Mouse (Mus musculus): ENCODE data around the gene Olfr1145. TPM values are rescaled to one million over a fixed set of nuclear protein-coding genes. Genes with fewer than 3 reads are reported as not detected.

Olfr1145 gene
- not detected in 2 replicates for polyA plus RNA-seq (2015; fragmentation: Nextera tagmentation; extraction: Ambion mirVana)

GRCm38 (mm10) chr2:87809522-87809921 is at the start of gene Olfr1145:
Olfr1145 (plus strand) TSS chr2:87809822.
- Histone ChIP-seq H3K27ac (replicated peaks) (no peak within 1 kb of the TSS), H3K36me3 (no peaks in the 10 kb centered on the region), H3K4me2 (replicated peaks) (no peak within 1 kb of the TSS), H3K27me3 (no peaks in the 10 kb centered on the region), H3K9ac (no peak within 1 kb of the TSS), H3K4me1 (no peaks in the 10 kb centered on the region), H3K9me3 (replicated peaks) (no peaks in the 10 kb centered on the region), H3K4me3 (replicated peaks) (no peak within 1 kb of the TSS)
- no peak for ATAC-seq (ENCODE audit: insufficient number of reproducible peaks, low FRiP score, low TSS enrichment, low read depth)
- WGBS, result 70% methylated on average over 1 of the region's 1 CpGs

GRCm38 (mm10) chr2:87776143-87776542 is 33.5 kb upstream of the Olfr1145 start:
- Histone ChIP-seq H3K4me2 (replicated peaks) (no peak overlapping the region), H3K9me3 (replicated peaks) (no peaks in the 10 kb centered on the region), H3K27me3 (no peaks in the 10 kb centered on the region), H3K36me3 (no peaks in the 10 kb centered on the region), H3K4me3 (replicated peaks) (no peak overlapping the region), H3K9ac (no peak overlapping the region), H3K27ac (replicated peaks) (no peak overlapping the region), H3K4me1 (no peaks in the 10 kb centered on the region)
- WGBS, result 21% methylated on average over 1 of the region's 1 CpGs
- no peak for ATAC-seq (ENCODE audit: insufficient number of reproducible peaks, low FRiP score, low TSS enrichment, low read depth)

GRCm38 (mm10) chr2:87779183-87779582 is 30.4 kb upstream of the Olfr1145 start, which contains the start of gene Olfr152:
Olfr152 (plus strand) TSS chr2:87779483.
- no peak for ATAC-seq (ENCODE audit: insufficient number of reproducible peaks, low FRiP score, low TSS enrichment, low read depth)
- Histone ChIP-seq H3K27ac (replicated peaks) (no peak within 1 kb of the TSS), H3K27me3 (no peaks in the 10 kb centered on the region), H3K9ac (no peak within 1 kb of the TSS), H3K4me2 (replicated peaks) (no peak within 1 kb of the TSS), H3K9me3 (replicated peaks) (no peaks in the 10 kb centered on the region), H3K36me3 (no peaks in the 10 kb centered on the region), H3K4me3 (replicated peaks) (no peak within 1 kb of the TSS), H3K4me1 (no peaks in the 10 kb centered on the region)
- 75% methylated on average over 4 of the region's 4 CpGs for WGBS

- Histone ChIP-seq H3K27ac (replicated peaks) (no peak within 1 kb of the TSS), H3K4me3 (replicated peaks) (no peak within 1 kb of the TSS), H3K4me2 (replicated peaks) (no peak within 1 kb of the TSS), H3K27me3 (no peaks in the 10 kb centered on the region), H3K4me1 (no peaks in the 10 kb centered on the region), H3K36me3 (no peaks in the 10 kb centered on the region), H3K9me3 (replicated peaks) (no peaks in the 10 kb centered on the region), H3K9ac (no peak within 1 kb of the TSS)
- ATAC-seq (ENCODE audit: insufficient number of reproducible peaks, low FRiP score, low TSS enrichment, low read depth), result no peak
These were observed 9.3 kb upstream of the Olfr1145 start, which contains the start of gene Olfr1143 for GRCm38 (mm10) chr2:87800292-87800691. Olfr1143 (plus strand) TSS chr2:87800592.

- Histone ChIP-seq H3K4me3 (replicated peaks) (no peak within 1 kb of the TSS), H3K9me3 (replicated peaks) (no peaks in the 10 kb centered on the region), H3K27ac (replicated peaks) (no peak within 1 kb of the TSS), H3K4me1 (no peaks in the 10 kb centered on the region), H3K9ac (no peak within 1 kb of the TSS), H3K4me2 (replicated peaks) (no peak within 1 kb of the TSS), H3K36me3 (no peaks in the 10 kb centered on the region), H3K27me3 (no peaks in the 10 kb centered on the region)
- 95% methylated on average over 1 of the region's 1 CpGs for WGBS
- no peak for ATAC-seq (ENCODE audit: insufficient number of reproducible peaks, low FRiP score, low TSS enrichment, low read depth)
These were observed 20.6 kb downstream of the Olfr1145 start, which contains the start of gene Olfr1148 for GRCm38 (mm10) chr2:87830233-87830632. Olfr1148 (plus strand) TSS chr2:87830533.

- no peak within 1 kb of the TSS for H3K27ac ChIP-seq (replicated peaks)
- no peak within 1 kb of the TSS for H3K4me3 ChIP-seq (replicated peaks)
- H3K27me3 ChIP-seq, result no peaks in the 10 kb centered on the region
- H3K4me2 ChIP-seq (replicated peaks), result no peak within 1 kb of the TSS
- H3K4me1 ChIP-seq, result no peaks in the 10 kb centered on the region
- H3K9me3 ChIP-seq (replicated peaks), result no peaks in the 10 kb centered on the region
- no peak for ATAC-seq (ENCODE audit: insufficient number of reproducible peaks, low FRiP score, low TSS enrichment, low read depth)
- H3K36me3 ChIP-seq, result no peaks in the 10 kb centered on the region
- WGBS, result 83% methylated on average over 1 of the region's 1 CpGs
- H3K9ac ChIP-seq, result no peak within 1 kb of the TSS
These were observed 34.1 kb downstream of the Olfr1145 start, which contains the start of gene Olfr1150-ps1 for GRCm38 (mm10) chr2:87843693-87844092. Olfr1150-ps1 (plus strand) TSS chr2:87843993.

GRCm38 (mm10) chr2:87855562-87855961 is 45.9 kb downstream of the Olfr1145 start, which contains the start of gene Olfr1151:
Olfr1151 (plus strand) TSS chr2:87855862.
- Histone ChIP-seq H3K4me2 (replicated peaks) (no peak within 1 kb of the TSS), H3K4me3 (replicated peaks) (no peak within 1 kb of the TSS), H3K27me3 (no peaks in the 10 kb centered on the region), H3K9ac (no peak within 1 kb of the TSS), H3K4me1 (no peaks in the 10 kb centered on the region), H3K9me3 (replicated peaks) (no peaks in the 10 kb centered on the region), H3K27ac (replicated peaks) (no peak within 1 kb of the TSS), H3K36me3 (no peaks in the 10 kb centered on the region)
- 74% methylated on average over 1 of the region's 1 CpGs for WGBS
- ATAC-seq (ENCODE audit: insufficient number of reproducible peaks, low FRiP score, low TSS enrichment, low read depth), result no peak

Other genes starting within 250 kb of the Olfr1145 start
- 0.17 TPM in 1 of 2 replicates, not detected in the other for gene Olfr1129, start 235.9 kb upstream of the Olfr1145 start, polyA plus RNA-seq (2015; fragmentation: Nextera tagmentation; extraction: Ambion mirVana)
- not detected in 2 replicates for gene Olfr1130, start 203.6 kb upstream of the Olfr1145 start, polyA plus RNA-seq (2015; fragmentation: Nextera tagmentation; extraction: Ambion mirVana)
- gene Olfr1131, start 182.7 kb upstream of the Olfr1145 start, polyA plus RNA-seq (2015; fragmentation: Nextera tagmentation; extraction: Ambion mirVana), result not detected in 2 replicates
- not detected in 2 replicates for gene Olfr1132, start 172.3 kb upstream of the Olfr1145 start, polyA plus RNA-seq (2015; fragmentation: Nextera tagmentation; extraction: Ambion mirVana)
- gene Olfr1133, start 162.4 kb upstream of the Olfr1145 start, polyA plus RNA-seq (2015; fragmentation: Nextera tagmentation; extraction: Ambion mirVana), result 0.24 and 0.49 TPM in 2 replicates
- not detected in 2 replicates for gene Olfr1134, start 151.4 kb upstream of the Olfr1145 start, polyA plus RNA-seq (2015; fragmentation: Nextera tagmentation; extraction: Ambion mirVana)
- gene Olfr1135, start 136.2 kb upstream of the Olfr1145 start, polyA plus RNA-seq (2015; fragmentation: Nextera tagmentation; extraction: Ambion mirVana), result not detected in 2 replicates
- not detected in 2 replicates for gene Olfr1136, start 115.9 kb upstream of the Olfr1145 start, polyA plus RNA-seq (2015; fragmentation: Nextera tagmentation; extraction: Ambion mirVana)
- gene Olfr1137, start 96.6 kb upstream of the Olfr1145 start, polyA plus RNA-seq (2015; fragmentation: Nextera tagmentation; extraction: Ambion mirVana), result 0.16 TPM in 1 of 2 replicates, not detected in the other
- not detected in 2 replicates for gene Olfr1138, start 69.8 kb upstream of the Olfr1145 start, polyA plus RNA-seq (2015; fragmentation: Nextera tagmentation; extraction: Ambion mirVana)
- gene Olfr1140, start 66.1 kb upstream of the Olfr1145 start, polyA plus RNA-seq (2015; fragmentation: Nextera tagmentation; extraction: Ambion mirVana), result 0.39 TPM in 1 of 2 replicates, not detected in the other
- gene Olfr1141, start 55.8 kb upstream of the Olfr1145 start, polyA plus RNA-seq (2015; fragmentation: Nextera tagmentation; extraction: Ambion mirVana), result not detected in 2 replicates
- gene Olfr152, start 30.3 kb upstream of the Olfr1145 start, polyA plus RNA-seq (2015; fragmentation: Nextera tagmentation; extraction: Ambion mirVana), result 0.17 TPM in 1 of 2 replicates, not detected in the other
- gene Olfr1143, start 9.2 kb upstream of the Olfr1145 start, polyA plus RNA-seq (2015; fragmentation: Nextera tagmentation; extraction: Ambion mirVana), result 0.27 TPM in 1 of 2 replicates, not detected in the other
- not detected in 2 replicates for gene Olfr1148, start 20.7 kb downstream of the Olfr1145 start, polyA plus RNA-seq (2015; fragmentation: Nextera tagmentation; extraction: Ambion mirVana)
- gene Olfr1150-ps1, start 34.2 kb downstream of the Olfr1145 start, polyA plus RNA-seq (2015; fragmentation: Nextera tagmentation; extraction: Ambion mirVana), result 0.04 TPM in 1 of 2 replicates, not detected in the other
- gene Olfr1151, start 46.0 kb downstream of the Olfr1145 start, polyA plus RNA-seq (2015; fragmentation: Nextera tagmentation; extraction: Ambion mirVana), result not detected in 2 replicates
- 0.05 TPM in 1 of 2 replicates, not detected in the other for gene Olfr1152, start 56.7 kb downstream of the Olfr1145 start, polyA plus RNA-seq (2015; fragmentation: Nextera tagmentation; extraction: Ambion mirVana)
- not detected in 2 replicates for gene Olfr1153, start 85.1 kb downstream of the Olfr1145 start, polyA plus RNA-seq (2015; fragmentation: Nextera tagmentation; extraction: Ambion mirVana)
- gene Olfr1154, start 95.3 kb downstream of the Olfr1145 start, polyA plus RNA-seq (2015; fragmentation: Nextera tagmentation; extraction: Ambion mirVana), result not detected in 2 replicates
- 0.17 TPM in 1 of 2 replicates, not detected in the other for gene Olfr1155, start 135.3 kb downstream of the Olfr1145 start, polyA plus RNA-seq (2015; fragmentation: Nextera tagmentation; extraction: Ambion mirVana)
- gene Olfr1156, start 143.3 kb downstream of the Olfr1145 start, polyA plus RNA-seq (2015; fragmentation: Nextera tagmentation; extraction: Ambion mirVana), result 0.07 TPM in 1 of 2 replicates, not detected in the other
- gene Olfr1157, start 158.5 kb downstream of the Olfr1145 start, polyA plus RNA-seq (2015; fragmentation: Nextera tagmentation; extraction: Ambion mirVana), result 0.03 TPM in 1 of 2 replicates, not detected in the other
- gene Olfr74, start 164.8 kb downstream of the Olfr1145 start, polyA plus RNA-seq (2015; fragmentation: Nextera tagmentation; extraction: Ambion mirVana), result not detected in 2 replicates
- not detected in 2 replicates for gene Olfr1158, start 180.3 kb downstream of the Olfr1145 start, polyA plus RNA-seq (2015; fragmentation: Nextera tagmentation; extraction: Ambion mirVana)
- gene Olfr1160, start 198.4 kb downstream of the Olfr1145 start, polyA plus RNA-seq (2015; fragmentation: Nextera tagmentation; extraction: Ambion mirVana), result 0.17 TPM in 1 of 2 replicates, not detected in the other
- not detected in 2 replicates for gene Olfr1161, start 213.0 kb downstream of the Olfr1145 start, polyA plus RNA-seq (2015; fragmentation: Nextera tagmentation; extraction: Ambion mirVana)
- gene Olfr73, start 227.9 kb downstream of the Olfr1145 start, polyA plus RNA-seq (2015; fragmentation: Nextera tagmentation; extraction: Ambion mirVana), result 0.11 and 0.18 TPM in 2 replicates
- gene Olfr1162, start 241.3 kb downstream of the Olfr1145 start, polyA plus RNA-seq (2015; fragmentation: Nextera tagmentation; extraction: Ambion mirVana), result 0.12 TPM in 1 of 2 replicates, not detected in the other

All from embryonic facial prominence, embryonic 15.5 days (tissue).